Mouse (Mus musculus) left cerebral cortex, postnatal 14 days (tissue): ENCODE results near the gene Cdk14. TPM values are rescaled to one million over a fixed set of nuclear protein-coding genes. Genes with fewer than 3 reads are reported as not detected.

Experiments used
- DNase-seq, 2 experiments: peaks; one replicate each; pipeline ENCODE4 v3.0.0; 2021 to 2022; ENCODE audit warnings: low spot score in 2 of 2, mixed read lengths in 1 of 2
- intact Hi-C: fragments of 180-260 bp; cut with DNase I; formaldehyde crosslinking; loops from one replicate; pipeline ENCODE4 v1.15.1; 2025
- total RNA-seq, 2 experiments: library from RNA; stranded (reverse); gene quantifications; 2 replicates each; pipeline ENCODE4 v1.2.3; 2021

Gene Cdk14
- total RNA-seq, 2 experiments from 2014 or later = 159 to 167 TPM

DNA sequence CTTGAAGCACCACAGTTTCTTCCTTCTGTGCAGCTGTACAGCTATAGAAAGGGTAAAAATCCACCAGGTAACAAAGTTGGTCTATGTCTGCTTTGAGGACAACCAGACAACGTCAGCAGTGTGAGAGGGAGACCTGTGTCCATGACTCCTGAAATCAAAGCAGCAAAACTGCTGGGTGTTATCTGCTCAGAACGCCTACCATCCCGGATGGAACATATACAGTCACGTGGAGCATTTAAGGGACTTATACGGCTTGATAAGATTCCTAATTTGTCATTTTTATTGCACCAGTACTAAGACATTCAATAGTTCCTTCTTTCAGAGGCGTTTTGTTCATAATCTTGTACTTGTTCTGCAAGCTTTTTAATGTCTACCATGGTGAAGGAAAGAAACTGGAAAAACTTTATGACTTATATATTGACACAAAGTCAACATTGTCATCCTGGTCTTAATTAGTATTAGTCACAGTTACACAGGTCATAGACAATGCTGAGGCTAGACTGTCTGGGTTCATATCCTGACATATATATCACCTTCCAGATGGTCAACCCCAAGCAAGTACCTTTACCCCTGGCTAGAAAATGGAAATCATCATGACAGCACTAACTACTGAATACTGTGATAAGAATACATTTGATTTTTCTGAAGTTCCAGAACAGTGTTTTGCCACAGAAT, 136.2 kb downstream of the Cdk14 start:
- DNase-seq = no peak
- intact Hi-C loops = no loop called here

DNA sequence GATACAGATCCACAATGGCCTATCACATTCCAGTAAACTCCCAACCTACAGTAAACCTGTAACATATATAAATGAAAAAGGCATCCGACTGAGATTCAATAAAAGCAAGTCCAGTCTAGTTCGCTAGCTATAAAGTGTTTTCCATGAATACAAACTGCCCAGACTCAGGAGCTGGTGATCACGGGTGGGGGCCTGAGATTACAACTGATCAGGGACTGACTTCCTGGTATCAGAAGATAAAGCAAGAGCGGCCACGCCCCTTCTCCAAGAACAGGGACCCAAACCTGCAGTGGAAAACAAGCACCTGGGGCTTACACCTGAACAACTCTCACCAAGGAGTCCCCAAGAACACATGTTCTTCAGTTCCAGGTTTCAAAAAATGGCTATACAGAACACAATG, 137.7 kb downstream of the Cdk14 start:
- no peak for DNase-seq
- intact Hi-C loops = no loop called here

DNA sequence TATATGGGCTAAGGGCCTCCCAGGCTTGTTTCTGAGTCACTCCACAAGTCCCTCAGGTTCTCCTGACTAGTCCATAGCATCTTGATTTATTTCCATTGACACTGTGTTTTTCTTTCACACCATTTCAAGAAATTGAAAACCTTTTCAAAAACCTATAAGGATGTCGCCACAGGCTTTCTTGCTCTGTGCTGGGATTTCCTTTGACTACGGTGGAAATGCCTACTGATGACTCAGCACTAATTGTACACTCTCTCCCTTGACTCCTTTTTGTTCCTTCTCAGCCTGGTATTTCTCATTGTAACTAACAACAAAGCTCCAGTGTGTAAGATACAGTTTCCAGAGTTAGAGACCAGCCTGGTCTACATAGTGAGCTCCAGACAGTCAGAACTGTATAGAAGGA, 144.8 kb downstream of the Cdk14 start:
- intact Hi-C loops = no loop called here
- DNase-seq = no peak

DNA sequence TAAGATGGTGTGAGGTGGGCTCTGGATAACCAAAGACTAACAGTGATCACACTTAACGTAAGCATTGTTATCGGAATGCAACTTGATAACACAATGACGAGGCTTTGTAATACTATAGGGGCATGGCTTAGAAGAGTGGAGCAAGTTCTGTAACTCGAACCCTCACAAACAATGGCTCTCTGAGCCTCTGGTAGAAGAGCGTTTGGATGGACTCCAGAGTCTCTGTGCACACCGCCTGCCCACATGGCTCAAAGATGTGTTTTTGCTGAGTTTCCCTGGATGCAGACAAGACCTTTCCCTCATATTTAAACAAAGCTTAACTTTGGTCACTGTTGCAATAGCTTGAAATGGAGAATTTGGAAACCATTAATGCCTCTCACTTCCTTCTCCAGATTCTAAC, 145.8 kb downstream of the Cdk14 start:
- intact Hi-C loops = no loop called here
- no peak for DNase-seq

DNA sequence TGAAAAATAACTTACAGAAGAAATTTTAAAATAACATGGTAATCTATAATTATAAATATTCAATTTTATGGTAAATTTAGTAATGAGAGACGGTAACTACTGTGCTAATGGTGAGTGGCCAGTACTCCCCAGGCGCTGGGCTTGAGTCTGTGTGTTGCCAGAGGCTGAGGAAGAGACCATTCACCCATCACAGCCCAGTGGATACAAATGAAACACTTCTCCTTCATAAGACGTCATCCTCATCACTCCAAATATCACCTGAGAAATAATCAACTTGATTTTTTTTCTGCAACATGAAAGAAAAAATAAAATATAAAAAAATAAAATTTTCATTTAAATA, 153.4 kb downstream of the Cdk14 start:
- intact Hi-C loops = loop anchor here (2.0 to 5.0 kb wide), 3 partner anchors 111 to 304 kb away; no protein-coding TSS in a partner anchor
- DNase-seq = no peak

DNA sequence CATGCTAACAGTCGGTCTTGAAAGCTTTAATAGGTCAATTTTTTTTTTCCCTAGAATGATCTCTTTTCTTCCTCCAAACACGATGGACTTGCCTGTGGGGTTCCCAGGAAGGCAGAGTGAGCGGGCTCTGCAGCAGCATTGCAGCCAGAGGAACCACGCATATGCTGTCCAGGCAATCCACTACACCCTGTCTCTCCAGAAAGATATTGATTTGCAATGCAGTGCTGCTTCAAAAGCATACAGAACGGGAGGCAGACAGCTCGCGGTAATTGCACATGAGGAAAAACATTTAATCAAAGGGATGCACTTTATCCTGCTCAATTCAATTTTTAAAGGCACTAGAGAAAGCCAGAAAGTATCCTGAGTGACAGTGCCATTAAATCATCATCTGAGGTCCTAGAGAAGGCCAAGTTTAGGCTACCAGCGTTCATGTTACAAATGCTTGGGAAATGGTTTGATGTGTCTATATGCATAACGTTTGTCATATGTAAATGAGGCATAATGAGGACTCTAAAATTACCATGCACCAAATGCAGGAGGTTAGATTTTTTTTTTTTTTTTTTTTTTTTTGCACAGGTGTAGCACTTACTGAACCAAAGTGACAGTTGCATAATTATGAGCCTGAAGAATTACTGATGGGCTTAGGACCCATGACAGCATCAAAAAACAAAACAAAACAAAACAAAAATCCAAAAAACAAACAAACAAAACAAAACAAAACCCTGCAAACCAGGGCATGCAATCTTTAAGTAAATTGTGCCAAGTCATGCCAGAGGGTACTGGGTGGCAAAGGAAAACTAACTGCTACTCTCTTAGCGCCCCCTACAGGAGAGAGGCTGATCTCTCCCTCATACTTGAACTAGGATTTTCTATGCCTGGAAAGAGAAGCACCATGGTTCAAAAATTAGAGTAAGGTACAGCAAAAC, 154.0 kb downstream of the Cdk14 start:
- peak; percentile 91 to 92 for DNase-seq
- intact Hi-C loops = loop anchor here (2.0 to 5.0 kb wide), 3 partner anchors 111 to 303 kb away; no protein-coding TSS in a partner anchor

DNA sequence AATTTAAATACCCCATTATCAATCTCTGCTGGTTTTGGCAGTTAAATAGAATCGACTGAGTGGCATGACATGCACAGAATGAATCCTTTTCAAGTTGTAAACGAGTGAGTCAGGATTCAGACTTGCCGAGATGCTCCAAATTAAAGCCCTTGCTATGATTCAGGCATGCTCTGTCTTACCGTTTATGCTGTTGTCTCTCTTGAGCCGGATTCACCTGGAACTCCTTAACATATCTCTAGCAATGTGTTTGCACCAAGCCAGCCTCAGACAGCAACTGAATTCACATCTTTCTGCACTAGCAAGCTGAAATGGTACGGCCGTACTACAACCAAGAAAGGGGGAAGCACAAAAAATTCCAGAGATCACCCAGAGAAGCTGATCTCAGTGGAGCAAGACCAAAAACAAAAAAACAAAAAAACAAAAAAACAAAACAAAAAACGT, 154.7 kb downstream of the Cdk14 start:
- intact Hi-C loops = loop anchor here (5.0 kb wide), 2 partner anchors 112 to 217 kb away; no protein-coding TSS in a partner anchor
- DNase-seq = peak; percentile 54 to 64

DNA sequence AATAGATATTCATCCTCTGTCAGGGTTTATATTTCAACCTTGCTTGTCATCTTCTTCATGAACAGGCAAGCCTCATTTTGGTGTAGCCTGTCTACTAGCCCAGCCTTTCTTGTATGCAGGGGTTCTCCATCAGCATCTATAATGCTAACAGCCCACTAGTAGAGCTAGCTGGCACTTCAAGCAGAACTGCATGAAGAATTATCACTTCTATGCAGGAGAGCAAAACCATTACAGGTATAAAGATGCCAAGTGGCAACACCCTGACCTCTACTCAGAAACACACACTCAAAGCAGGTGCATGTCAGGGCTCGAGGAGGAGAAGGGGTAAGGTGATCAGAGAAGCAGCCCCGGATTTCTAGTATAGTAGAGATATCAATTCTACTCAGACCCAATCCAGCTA, 155.4 kb downstream of the Cdk14 start:
- DNase-seq = peak in 1 of 2 experiments; percentile 33
- intact Hi-C loops = loop anchor here (5.0 kb wide), 2 partner anchors 113 to 218 kb away; no protein-coding TSS in a partner anchor

DNA sequence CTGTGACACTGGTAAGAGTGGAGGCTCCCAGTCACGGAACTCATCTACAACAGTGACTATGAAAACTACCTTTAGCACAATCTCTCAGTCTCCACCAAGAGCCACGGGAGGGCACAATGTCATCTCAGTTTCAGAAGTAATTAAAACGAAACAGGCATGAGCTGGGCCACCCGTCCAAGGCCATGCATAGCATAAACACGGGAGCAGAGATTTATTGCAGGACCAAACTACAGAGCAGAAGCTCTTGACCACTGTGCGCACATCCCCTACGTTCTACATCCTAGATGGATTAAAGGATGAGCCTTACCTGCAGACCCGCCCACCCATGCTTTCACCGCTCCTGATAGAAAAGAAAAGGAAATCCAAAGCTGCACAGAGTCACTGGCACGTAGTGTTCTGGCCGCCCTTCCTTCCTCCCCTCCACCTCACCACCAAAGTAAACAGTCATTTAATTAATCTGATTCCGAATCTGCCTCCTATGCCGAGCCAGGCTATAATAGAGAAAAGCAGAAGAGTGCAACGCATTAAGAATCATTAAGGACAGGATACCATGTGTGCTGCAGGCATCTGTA, 158.3 kb downstream of the Cdk14 start:
- intact Hi-C loops = no loop called here
- DNase-seq = no peak

DNA sequence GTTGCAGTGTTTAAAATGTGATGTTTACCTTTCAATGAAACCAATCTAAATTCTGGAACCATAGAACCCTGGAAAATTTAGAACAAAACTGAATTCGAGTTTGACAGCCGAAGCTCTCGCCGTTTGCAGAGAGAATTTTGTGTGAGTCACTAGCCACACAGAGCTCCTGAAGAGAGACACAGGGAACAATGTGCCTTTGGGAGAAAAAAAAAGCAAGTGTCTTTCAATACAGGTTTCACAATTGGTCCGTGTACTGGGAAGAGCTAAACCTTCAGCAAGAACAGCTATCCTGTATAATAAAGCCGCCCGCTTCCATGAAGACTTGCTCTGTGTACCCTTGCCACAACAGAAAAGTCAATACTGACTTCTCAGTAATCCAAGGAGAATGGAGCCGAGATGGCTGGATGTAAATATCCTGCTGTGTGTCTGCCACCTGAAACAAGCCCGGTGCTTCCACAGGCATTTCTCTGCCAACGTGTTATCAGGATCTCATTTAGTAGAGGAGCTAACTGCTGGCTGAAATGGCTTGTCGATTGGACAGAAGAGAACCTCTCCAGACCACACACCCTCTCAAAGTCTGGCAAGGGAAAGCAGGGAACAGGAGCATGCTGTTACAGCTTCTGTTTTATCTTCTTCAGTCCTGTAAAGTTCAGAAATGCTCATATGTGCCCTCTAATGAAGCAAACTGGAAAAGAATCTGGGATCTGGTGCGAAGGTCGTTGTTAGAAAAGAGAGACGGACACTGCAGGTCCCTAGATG, 159.0 kb downstream of the Cdk14 start:
- intact Hi-C loops = no loop called here
- no peak for DNase-seq

DNA sequence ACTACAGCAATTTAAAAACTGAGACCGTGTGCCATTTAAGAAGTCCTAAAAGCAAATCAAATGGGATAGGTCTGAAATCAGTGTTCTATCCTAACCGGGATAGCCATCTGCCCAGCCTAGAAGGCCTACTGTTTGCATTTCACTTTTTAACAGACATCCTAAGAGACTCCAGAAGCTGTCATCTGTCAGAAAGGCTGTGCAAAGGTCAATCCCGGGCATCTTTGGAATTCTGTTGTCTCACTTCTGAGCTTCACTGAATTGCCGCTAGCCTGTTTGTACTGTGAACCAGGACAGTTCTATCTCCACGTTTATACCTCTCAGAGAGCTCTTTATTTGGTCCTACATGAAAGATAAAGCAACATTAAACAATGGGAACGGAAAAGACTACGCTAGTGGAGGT, 159.8 kb downstream of the Cdk14 start:
- intact Hi-C loops = no loop called here
- DNase-seq = no peak

DNA sequence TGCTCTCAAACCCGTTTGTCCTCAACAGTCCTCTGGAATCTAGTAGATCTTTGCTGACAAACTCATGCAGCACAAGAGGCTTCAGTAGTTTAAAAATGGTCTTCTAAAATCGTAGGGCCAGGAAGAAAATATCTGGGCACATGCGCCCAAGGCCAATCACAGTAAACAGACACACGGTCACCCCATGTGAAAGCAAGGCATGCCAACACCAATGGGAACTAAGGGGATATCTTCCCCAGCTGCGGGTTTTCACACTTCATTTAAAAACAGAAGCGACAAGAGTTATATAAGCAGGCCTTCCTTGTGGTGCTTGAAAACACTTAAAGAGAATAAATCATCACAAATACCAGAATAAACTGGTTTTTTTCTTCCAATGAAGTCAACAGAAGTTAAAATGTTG, 165.7 kb downstream of the Cdk14 start:
- peak in 1 of 2 experiments; percentile 34 for DNase-seq
- intact Hi-C loops = no loop called here

DNA sequence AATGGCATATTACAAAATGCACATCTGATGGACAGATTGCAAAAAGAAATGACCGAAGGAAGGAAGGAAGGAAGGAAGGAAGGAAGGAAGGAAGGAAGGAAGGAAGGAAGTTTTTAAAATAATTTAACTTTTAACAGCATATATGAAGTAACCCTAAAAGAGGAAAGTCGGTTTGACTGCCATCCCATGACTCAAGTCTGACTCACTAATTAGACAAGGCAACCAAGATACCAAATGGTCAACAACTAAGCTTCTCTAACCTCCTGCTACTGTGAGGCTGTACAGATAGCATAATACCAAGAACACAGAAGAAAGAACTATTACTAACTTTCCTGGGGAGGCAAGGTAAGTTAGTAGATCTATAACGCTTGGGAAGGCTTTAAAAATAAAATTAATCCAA, 166.9 kb downstream of the Cdk14 start:
- intact Hi-C loops = no loop called here
- no peak for DNase-seq

DNA sequence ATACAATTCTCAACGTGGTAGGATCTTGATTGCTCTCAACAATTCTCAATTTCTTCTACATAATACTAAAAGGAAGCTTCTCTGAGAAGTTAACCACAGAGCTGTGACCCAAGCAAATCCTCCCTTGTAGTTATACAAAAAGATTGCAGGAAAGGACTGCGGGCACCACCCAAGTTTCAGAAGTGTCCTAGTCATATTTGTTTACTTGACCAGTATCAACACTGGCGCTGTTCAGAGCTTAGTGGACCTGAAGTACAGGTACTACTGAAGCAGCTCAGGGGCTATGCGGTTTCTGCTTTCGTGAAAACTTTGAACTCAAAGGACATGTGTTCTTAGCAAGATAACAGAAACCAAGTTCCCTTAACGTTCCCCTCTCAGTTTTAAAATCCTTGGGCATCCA, 172.4 kb downstream of the Cdk14 start:
- intact Hi-C loops = no loop called here
- DNase-seq = no peak

DNA sequence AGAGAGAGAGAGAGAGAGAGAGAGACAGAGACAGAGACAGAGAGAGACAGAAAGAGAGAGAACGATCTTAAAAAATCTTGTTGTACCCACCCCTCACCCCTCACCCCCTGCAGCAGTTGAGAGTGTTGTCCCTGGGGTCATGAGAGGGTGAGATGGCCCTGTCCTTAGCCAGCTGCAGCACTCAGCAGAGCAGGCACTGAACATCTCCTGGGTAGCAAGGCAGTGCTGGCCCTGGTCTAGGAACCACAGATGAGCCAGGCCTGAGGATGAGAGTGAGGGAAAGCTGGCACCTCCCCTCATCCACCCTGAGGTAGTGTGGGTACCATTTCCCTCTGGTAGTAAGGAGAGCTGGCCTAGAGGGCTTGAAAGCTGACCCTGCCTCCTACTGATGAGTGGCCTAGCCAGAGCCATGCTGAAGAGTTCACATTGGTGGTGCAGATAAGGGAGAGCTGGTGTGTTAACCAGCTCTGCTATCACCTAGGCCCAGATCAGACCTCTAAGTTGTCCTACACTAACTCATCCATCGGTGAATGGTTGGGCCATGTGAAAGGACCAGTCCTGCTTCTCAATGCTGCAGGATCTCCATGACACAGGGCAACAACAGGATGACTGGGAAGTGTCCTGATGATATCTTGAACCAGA, 173.5 kb downstream of the Cdk14 start:
- intact Hi-C loops = no loop called here
- DNase-seq = no peak

DNA sequence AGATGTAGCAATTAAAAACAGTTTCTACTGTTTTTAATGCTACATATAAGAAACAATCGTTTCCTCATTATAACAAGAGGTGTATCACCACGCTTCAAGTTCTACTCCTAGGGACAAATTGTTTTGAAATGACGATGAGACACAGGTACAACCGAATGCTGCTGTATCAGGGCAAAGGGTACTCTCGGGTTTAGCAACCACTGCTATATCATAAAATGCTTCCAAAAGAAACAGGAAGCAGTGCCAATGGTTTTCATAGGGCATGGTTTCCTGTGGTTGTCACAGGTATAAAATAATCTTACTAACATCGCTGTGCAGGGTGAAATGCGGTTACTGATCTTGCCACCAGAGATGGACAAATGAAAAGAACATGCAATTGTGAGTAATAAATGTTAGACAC, 174.9 kb downstream of the Cdk14 start:
- intact Hi-C loops = no loop called here
- no peak for DNase-seq

DNA sequence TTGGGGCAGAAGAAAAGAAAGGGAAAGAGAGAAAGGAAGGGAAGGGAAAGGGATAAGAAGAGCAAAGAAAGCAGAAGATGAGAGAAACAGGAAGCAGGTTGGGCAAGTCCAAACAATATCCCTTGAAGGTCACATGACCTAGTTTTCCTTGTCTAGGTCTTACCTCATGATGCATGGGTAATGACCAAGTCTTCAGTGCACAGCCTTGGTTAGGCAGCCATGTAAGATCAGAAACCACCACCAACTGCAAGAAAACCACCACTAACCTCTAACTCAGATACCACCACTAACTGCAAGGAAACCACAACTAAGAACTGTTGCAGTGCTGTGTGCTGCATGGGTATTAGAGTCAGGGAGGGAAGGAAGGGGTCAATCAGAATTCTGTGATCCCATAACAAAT, 176.5 kb downstream of the Cdk14 start:
- intact Hi-C loops = no loop called here

DNA sequence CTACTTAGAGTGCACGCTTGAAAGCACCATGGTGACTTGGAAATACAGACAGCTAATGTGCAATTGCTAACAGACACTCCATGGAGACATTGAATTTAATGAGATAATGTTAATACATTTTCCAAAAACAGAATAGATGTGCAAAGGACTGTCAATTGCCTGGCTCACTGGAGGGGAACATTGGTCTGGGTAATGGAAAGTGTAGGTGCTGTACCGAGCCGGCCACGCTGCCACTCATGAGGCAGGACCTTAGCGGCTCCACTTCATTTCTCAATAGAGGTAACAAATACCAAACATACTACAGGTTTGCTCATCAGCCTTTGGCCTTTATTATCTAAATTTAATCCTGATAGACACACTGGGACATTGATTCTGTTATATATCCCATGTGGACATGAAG, 177.4 kb downstream of the Cdk14 start:
- DNase-seq = no peak
- intact Hi-C loops = no loop called here

More for the DNA sequence above, 176.5 kb downstream of the Cdk14 start:
- DNase-seq = no peak

DNA sequence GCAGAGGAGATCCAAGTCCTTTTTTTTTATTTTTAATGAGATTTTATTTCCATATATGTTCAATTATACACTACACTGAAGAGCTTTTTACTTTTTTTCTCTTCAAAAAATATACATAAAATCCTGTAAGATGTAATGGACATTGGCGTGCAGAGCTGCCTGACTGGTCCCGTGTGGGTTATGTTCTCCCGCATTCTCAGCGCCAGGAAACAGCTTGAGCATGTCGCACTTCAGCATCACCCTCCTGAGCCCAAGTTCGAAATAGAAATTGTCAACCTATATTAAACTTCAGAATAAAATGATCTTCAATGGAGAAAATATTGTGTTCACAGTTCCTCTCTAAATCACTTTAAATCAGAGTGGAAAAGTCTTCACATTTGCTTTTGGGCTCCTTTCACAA, 179.0 kb downstream of the Cdk14 start:
- DNase-seq = no peak
- intact Hi-C loops = no loop called here
